Mouse (Mus musculus) olfactory bulb, adult 2 months (tissue): ENCODE results near the gene Rbfox3.

Source experiments
- CTCF ChIP-seq: fragments of 200-500 bp; IDR thresholded peaks from 2 replicates; pipeline ENCODE4 v1.5.1; 2012; ENCODE audit warnings: low read depth, mild to moderate bottlenecking, low read length, moderate library complexity; ENCODE audit not compliant: insufficient read depth
- POLR2A ChIP-seq: fragments of 200-500 bp; IDR thresholded peaks from 2 replicates; pipeline ENCODE4 v1.6.1; 2012; ENCODE audit warnings: mild to moderate bottlenecking, low read depth, low read length, moderate library complexity; ENCODE audit not compliant: insufficient read depth

- no peak for TF ChIP-seq CTCF
- TF ChIP-seq POLR2A = no peak
These were observed 117.8 kb downstream of the Rbfox3 start for GRCm38 (mm10) chr11:118793639-118794021.
